Mouse (Mus musculus): ENCODE results near the gene Ccdc69.

GRCm38 (mm10) chr11:55005684-55006083, 72.2 kb downstream of the Ccdc69 start:
- TF ChIP-seq EP300 (IDR thresholded peaks at IDR 0.05; ENCODE audit: low read depth) = no peak
- peak; percentile 33 for TF ChIP-seq CTCF (IDR thresholded peaks at IDR 0.05; ENCODE audit: low read depth)

Measured in heart, postnatal 0 days (tissue).